Mouse (Mus musculus): ENCODE results near the gene Xkr7.

- TF ChIP-seq CTCF (IDR thresholded peaks at IDR 0.05; ENCODE audit: low read depth, low read length), result no peak
- no peak for TF ChIP-seq POLR2A (IDR thresholded peaks at IDR 0.05; ENCODE audit: extremely low read depth, insufficient read depth, low read length)
Observed at GRCm38 (mm10) chr2:153036690-153037089, 5.0 kb downstream of the Xkr7 start.
